Mouse (Mus musculus) forebrain, embryonic 14.5 days (tissue): ENCODE measurements around the gene 1700092M07Rik. TPM values are rescaled to one million over a fixed set of nuclear protein-coding genes. Genes with fewer than 3 reads are reported as not detected.

ENCODE experiments used
- ATAC-seq: fragments of 200-750 bp; cut with Nextera tagmentation; 2 replicates; pipeline ENCODE4 v1.8.0; 2017; ENCODE audit warnings: mild to moderate bottlenecking, moderate library complexity
- DNase-seq: peaks from one replicate; pipeline ENCODE4 v3.0.0-alpha.2; 2015; ENCODE audit warnings: low spot score
- H3K27ac ChIP-seq: fragments of 300-500 bp; sonication (generic); 2 replicates; pipeline ENCODE4 v1.5.1; 2014; ENCODE audit warnings: low read depth, mild to moderate bottlenecking, control low read depth, low read length, moderate library complexity
- H3K27me3 ChIP-seq: fragments of 300-500 bp; sonication (generic); replicated peaks from 2 replicates; pipeline ENCODE4 v1.6.1; 2014; ENCODE audit warnings: low read length, control low read depth, mixed read lengths; ENCODE audit not compliant: control insufficient read depth, insufficient read depth
- H3K36me3 ChIP-seq: fragments of 300-500 bp; sonication (generic); 2 replicates; pipeline ENCODE4 v1.6.1; 2014; ENCODE audit warnings: low read length, control low read depth; ENCODE audit not compliant: control insufficient read depth, insufficient read depth
- H3K4me1 ChIP-seq: fragments of 300-500 bp; sonication (generic); 2 replicates; pipeline ENCODE4 v1.6.1; 2014; ENCODE audit warnings: antibody characterized with exemption, low read length, control low read depth; ENCODE audit not compliant: control insufficient read depth, insufficient read depth
- H3K4me2 ChIP-seq: fragments of 300-500 bp; sonication (generic); 2 replicates; pipeline ENCODE4 v1.6.1; 2014; ENCODE audit warnings: mild to moderate bottlenecking, control low read depth, low read length
- H3K4me3 ChIP-seq: fragments of 300-500 bp; sonication (generic); 2 replicates; pipeline ENCODE4 v1.5.1; 2014; ENCODE audit warnings: low read depth, low read length, control low read depth
- H3K9ac ChIP-seq: fragments of 300-500 bp; sonication (generic); 2 replicates; pipeline ENCODE4 v1.6.1; 2014; ENCODE audit warnings: mild to moderate bottlenecking, low read length, control low read depth, moderate library complexity
- H3K9me3 ChIP-seq: fragments of 300-500 bp; sonication (generic); replicated peaks from 2 replicates; pipeline ENCODE4 v1.6.1; 2016; ENCODE audit warnings: low read length, control low read depth, mixed read lengths; ENCODE audit not compliant: control insufficient read depth
- WGBS: fragments of 180-500 bp; shearing (Covaris S2); extraction: QIAGEN DNeasy Blood & Tissue Kit; methylation state at CpG from one replicate; pipeline ENCODE4 v1.1.7; 2014; 5-methylcytosine and 5-hydroxymethylcytosine counted together
- polyA plus RNA-seq: library from polyadenylated mRNA; unstranded; fragments of >200 nt; fragmentation: Nextera tagmentation; extraction: Ambion mirVana; gene quantifications from 2 replicates; pipeline ENCODE4 v1.2.1, GENCODE M21; 2014

Gene 1700092M07Rik
- polyA plus RNA-seq, 1 experiment from 2014 or later: 0.77 TPM

- Histone ChIP-seq H3K4me2 (peak overlapping the region; percentile 84; the same call in 1 of the 2 replicates), H3K9me3 (no peaks in the 10 kb centered on the region), H3K27ac (no peak overlapping the region), H3K4me1 (peaks cover 8% of the 10 kb centered on the region; the same call in 1 of the 2 replicates), H3K27me3 (no peaks in the 10 kb centered on the region), H3K4me3 (no peak overlapping the region), H3K9ac (no peak overlapping the region), H3K36me3 (peaks cover 45% of the 10 kb centered on the region)
- 85% methylated on average over 3 of the region's 3 CpGs for WGBS
- no peak for ATAC-seq
- DNase-seq: no peak
These were observed 15.1 kb downstream of the 1700092M07Rik start for GRCm38 (mm10) chr19:8755652-8756051.

- DNase-seq (peak; percentile 96), ATAC-seq (peak; percentile 96)
- Histone ChIP-seq H3K4me1 (peaks cover 8% of the 10 kb centered on the region; the same call in 1 of the 2 replicates), H3K4me2 (peak within 1 kb of the TSS; percentile 84), H3K27ac (peak within 1 kb of the TSS; percentile 82), H3K4me3 (peak within 1 kb of the TSS; percentile 97), H3K36me3 (peaks cover 35% of the 10 kb centered on the region), H3K9ac (peak within 1 kb of the TSS; percentile 94), H3K9me3 (no peaks in the 10 kb centered on the region), H3K27me3 (no peaks in the 10 kb centered on the region)
- under 1% methylated on average over 75 of the region's 75 CpGs for WGBS
These were observed 16.3 kb downstream of the 1700092M07Rik start, which contains the start of gene Nxf1 for GRCm38 (mm10) chr19:8756635-8757387. Nxf1 (plus strand) TSS chr19:8757073.

- ATAC-seq (no peak), DNase-seq (no peak)
- 7% methylated on average over 14 of the region's 14 CpGs for WGBS
- peaks cover 8% of the 10 kb centered on the region; the same call in 1 of the 2 replicates for H3K4me1 ChIP-seq
- H3K27me3 ChIP-seq: no peaks in the 10 kb centered on the region
- peak overlapping the region; percentile 94 for H3K9ac ChIP-seq
- peak overlapping the region; percentile 84 for H3K4me2 ChIP-seq
- H3K36me3 ChIP-seq: peaks cover 34% of the 10 kb centered on the region
- H3K27ac ChIP-seq: peak overlapping the region; percentile 82; the same call in 1 of the 2 replicates
- H3K4me3 ChIP-seq: peak overlapping the region; percentile 97
- no peaks in the 10 kb centered on the region for H3K9me3 ChIP-seq
These were observed 17.0 kb downstream of the 1700092M07Rik start for GRCm38 (mm10) chr19:8757471-8757998.

GRCm38 (mm10) chr19:8758899-8759298, 18.4 kb downstream of the 1700092M07Rik start:
- DNase-seq: no peak
- Histone ChIP-seq H3K27me3 (no peaks in the 10 kb centered on the region), H3K4me2 (0 out of 2 replicates have a peak overlapping the region, but pooled peaks have one; percentile 84), H3K4me1 (peaks cover 8% of the 10 kb centered on the region; the same call in 1 of the 2 replicates), H3K9ac (no peak overlapping the region), H3K36me3 (peaks cover 35% of the 10 kb centered on the region), H3K9me3 (no peaks in the 10 kb centered on the region), H3K4me3 (no peak overlapping the region), H3K27ac (no peak overlapping the region)
- WGBS: 95% methylated on average over 2 of the region's 2 CpGs
- no peak for ATAC-seq

- Histone ChIP-seq H3K9ac (no peak overlapping the region), H3K4me2 (no peak overlapping the region), H3K27ac (no peak overlapping the region), H3K27me3 (no peaks in the 10 kb centered on the region), H3K4me3 (no peak overlapping the region), H3K9me3 (peaks cover 7% of the 10 kb centered on the region; the same call in 1 of the 2 replicates), H3K36me3 (peaks cover 38% of the 10 kb centered on the region), H3K4me1 (peaks cover 8% of the 10 kb centered on the region; the same call in 1 of the 2 replicates)
- no peak for DNase-seq
- no peak for ATAC-seq
- 89% methylated on average over 2 of the region's 2 CpGs for WGBS
These were observed 20.2 kb downstream of the 1700092M07Rik start for GRCm38 (mm10) chr19:8760757-8761156.

- no peak for DNase-seq
- H3K9ac ChIP-seq: no peak overlapping the region
- H3K27ac ChIP-seq: no peak overlapping the region
- peaks cover 63% of the 10 kb centered on the region for H3K36me3 ChIP-seq
- no peaks in the 10 kb centered on the region for H3K27me3 ChIP-seq
- no peak for ATAC-seq
- H3K9me3 ChIP-seq: peaks cover 7% of the 10 kb centered on the region; the same call in 1 of the 2 replicates
- no peak overlapping the region for H3K4me3 ChIP-seq
- H3K4me1 ChIP-seq: no peaks in the 10 kb centered on the region
- no peak overlapping the region for H3K4me2 ChIP-seq
- 97% methylated on average over 4 of the region's 4 CpGs for WGBS
These were observed 22.8 kb downstream of the 1700092M07Rik start for GRCm38 (mm10) chr19:8763276-8763675.

GRCm38 (mm10) chr19:8765562-8765961, 25.0 kb downstream of the 1700092M07Rik start:
- no peak for ATAC-seq
- Histone ChIP-seq H3K27ac (no peak overlapping the region), H3K4me3 (no peak overlapping the region), H3K9me3 (peaks cover 7% of the 10 kb centered on the region; the same call in 1 of the 2 replicates), H3K9ac (no peak overlapping the region), H3K36me3 (peaks cover 85% of the 10 kb centered on the region), H3K27me3 (no peaks in the 10 kb centered on the region), H3K4me2 (no peak overlapping the region), H3K4me1 (no peaks in the 10 kb centered on the region)
- no peak for DNase-seq
- WGBS: 99% methylated on average over 9 of the region's 9 CpGs

GRCm38 (mm10) chr19:8770567-8771270, 30.2 kb downstream of the 1700092M07Rik start, which contains the start of gene Tmem223:
Tmem223 (plus strand) TSS chr19:8770996.
- DNase-seq (peak; percentile 86), ATAC-seq (peak; percentile 58)
- Histone ChIP-seq H3K9ac (peak within 1 kb of the TSS; percentile 97), H3K27me3 (no peaks in the 10 kb centered on the region), H3K36me3 (peaks cover 72% of the 10 kb centered on the region), H3K4me3 (peak within 1 kb of the TSS; percentile 85), H3K9me3 (no peaks in the 10 kb centered on the region), H3K27ac (peak within 1 kb of the TSS; percentile 84), H3K4me2 (peak within 1 kb of the TSS; percentile 56), H3K4me1 (peaks cover 22% of the 10 kb centered on the region)
- WGBS: 18% methylated on average over 29 of the region's 29 CpGs
